Mouse (Mus musculus): ENCODE results near the gene Slc2a9.
A peak's percentile ranks its signal among the peaks of the same experiment; 100 is the strongest.

DNA sequence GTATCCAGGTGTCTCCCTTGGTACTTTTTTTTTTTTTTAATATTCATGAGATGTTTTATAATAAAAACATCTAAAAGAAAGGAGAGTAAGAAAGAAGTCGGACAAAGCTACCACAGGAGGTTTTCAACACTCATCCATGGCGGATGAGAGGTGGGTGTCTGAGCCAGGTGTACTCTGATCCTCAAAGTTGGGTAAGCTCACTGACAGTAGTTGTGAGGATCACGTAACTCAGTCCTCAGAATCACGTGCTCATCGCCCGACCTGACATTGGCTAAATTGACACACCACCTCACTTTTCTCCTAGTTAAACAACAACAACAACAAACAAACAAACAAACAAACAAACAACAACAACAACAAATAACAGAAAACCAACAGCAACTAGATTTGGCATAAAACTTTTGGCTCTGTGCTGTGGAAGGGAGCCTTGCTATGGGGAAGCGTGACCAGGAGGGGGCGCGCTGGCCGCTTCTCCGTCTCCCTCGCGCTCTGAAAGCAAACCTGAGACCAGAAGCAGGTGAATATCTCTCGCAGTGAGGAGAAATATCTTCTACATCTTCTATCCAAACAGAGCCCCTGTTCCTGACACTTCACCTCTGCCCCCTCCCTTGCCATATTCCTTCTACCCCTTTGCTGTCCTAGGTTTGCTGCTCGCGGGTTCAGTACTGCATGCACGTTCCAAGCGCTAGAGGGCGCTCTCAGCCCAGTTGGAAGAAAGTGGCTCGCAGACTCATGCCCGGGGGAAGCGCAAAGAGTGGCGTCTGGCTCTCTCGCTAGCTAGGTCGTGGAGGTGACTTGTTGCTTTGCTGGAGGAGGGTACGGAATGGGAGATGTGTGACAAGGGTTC is 195.5 kb downstream of the Slc2a9 start:
- TF ChIP-seq CTCF (IDR thresholded peaks at IDR 0.05; ENCODE audit: low read depth, low read length) (peak; percentile 54; the same call in 1 of the 2 replicates), GATA1 (IDR thresholded peaks at IDR 0.05; ENCODE audit: borderline replicate concordance, low read length) (no peak), POLR2AphosphoS5 (IDR thresholded peaks at IDR 0.05; ENCODE audit: insufficient replicate concordance, low read depth, low read length) (no peak)
